Mouse (Mus musculus) heart, adult 2 months (tissue): ENCODE measurements around the gene Chtop. TPM values are rescaled to one million over a fixed set of nuclear protein-coding genes. Genes with fewer than 3 reads are reported as not detected.

Experiments used
- DNase-seq, 2 experiments: peaks; one replicate each; pipeline ENCODE4 v3.0.0; 2021
- H3K27ac ChIP-seq: fragments of 200-600 bp; 2 replicates; pipeline ENCODE4 v1.8.1; 2022
- H3K27me3 ChIP-seq: fragments of 200-500 bp; 2 replicates; pipeline ENCODE4 v1.6.1; 2012; ENCODE audit warnings: mild to moderate bottlenecking, low read length, inconsistent platforms, mixed read lengths; ENCODE audit not compliant: control insufficient read depth, insufficient read depth
- H3K36me3 ChIP-seq: fragments of 200-500 bp; 2 replicates; pipeline ENCODE4 v1.6.1; 2012; ENCODE audit warnings: low read length, inconsistent platforms; ENCODE audit not compliant: control insufficient read depth, insufficient read depth
- H3K4me1 ChIP-seq: fragments of 200-500 bp; 2 replicates; pipeline ENCODE4 v1.6.1; 2011; ENCODE audit warnings: low read length; ENCODE audit not compliant: control insufficient read depth, insufficient read depth
- H3K4me3 ChIP-seq: fragments of 200-600 bp; 2 replicates; pipeline ENCODE4 v1.8.1; 2022
- H3K79me2 ChIP-seq: fragments of 200-500 bp; replicated peaks from 2 replicates; pipeline ENCODE4 v1.6.1; 2012; ENCODE audit warnings: mild to moderate bottlenecking, inconsistent platforms, low read length, moderate library complexity, mixed read lengths; ENCODE audit not compliant: control insufficient read depth, insufficient read depth
- H3K9ac ChIP-seq: fragments of 200-500 bp; 2 replicates; pipeline ENCODE4 v1.6.1; 2012; ENCODE audit warnings: low read depth, mild to moderate bottlenecking, control low read depth, inconsistent platforms, low read length, mixed read lengths
- CTCF ChIP-seq: fragments of 200-600 bp; IDR thresholded peaks from 2 replicates; pipeline ENCODE4 v1.8.1; 2022; ENCODE audit warnings: antibody characterized with exemption, mild to moderate bottlenecking, moderate library complexity
- EP300 ChIP-seq: fragments of 200-500 bp; IDR thresholded peaks from 2 replicates; pipeline ENCODE4 v1.6.1; 2011; ENCODE audit warnings: low read depth, low read length, control low read depth; ENCODE audit not compliant: insufficient read depth
- POLR2A ChIP-seq: fragments of 200-500 bp; IDR thresholded peaks from 2 replicates; pipeline ENCODE4 v1.6.1; 2011; ENCODE audit warnings: mild to moderate bottlenecking, low read depth, low read length, control low read depth; ENCODE audit not compliant: insufficient read depth
- whole genome bisulfite sequencing: fragments of 180-500 bp; shearing (Covaris S2); methylation state at CpG from one replicate; pipeline ENCODE4 v1.1.7; 2018; 5-methylcytosine and 5-hydroxymethylcytosine counted together
- intact Hi-C: fragments of 180-260 bp; cut with DNase I; formaldehyde crosslinking; loops from one replicate; pipeline ENCODE4 v1.15.1; 2025
- polyA plus RNA-seq: library from polyadenylated mRNA; depleted of rRNA; stranded (reverse); fragments of >200 nt; gene quantifications from 2 replicates; pipeline ENCODE4 v1.2.3, GENCODE M21; 2012
- total RNA-seq, 2 experiments: library from RNA; stranded (reverse); gene quantifications; 2 replicates each; pipeline ENCODE4 v1.2.3; 2021

Gene Chtop
- total and polyA plus RNA-seq, 3 experiments: 30.4 to 93.0 (median 90.0) TPM

GRCm38 (mm10) chr3:90540904-90541303, 31.6 kb upstream of the Chtop start:
- peak overlapping the region; percentile 52 for H3K4me3 ChIP-seq
- peaks cover 3% of the 10 kb centered on the region; the same call in 1 of the 2 replicates for H3K79me2 ChIP-seq
- H3K27me3 ChIP-seq: no peaks in the 10 kb centered on the region
- peak; percentile 91 for TF ChIP-seq POLR2A
- peak; percentile 74 for TF ChIP-seq EP300
- TF ChIP-seq CTCF: no peak
- peak overlapping the region; percentile 96 for H3K27ac ChIP-seq
- intact Hi-C loops: loop anchor here (2.0 kb wide), 1 partner anchor 16 kb away; no protein-coding TSS in a partner anchor
- peak overlapping the region; percentile 79 for H3K9ac ChIP-seq
- H3K4me1 ChIP-seq: peaks cover 10% of the 10 kb centered on the region
- WGBS: 48% methylated on average over 4 of the region's 4 CpGs
- DNase-seq: peak; percentile 68 to 69
- H3K36me3 ChIP-seq: no peaks in the 10 kb centered on the region

- no peak for TF ChIP-seq EP300
- TF ChIP-seq POLR2A: no peak
- TF ChIP-seq CTCF: no peak
- Histone ChIP-seq H3K4me3 (peak overlapping the region; percentile 67), H3K27me3 (no peaks in the 10 kb centered on the region), H3K79me2 (peaks cover 3% of the 10 kb centered on the region; the same call in 1 of the 2 replicates), H3K27ac (peak overlapping the region; percentile 94), H3K4me1 (peaks cover 10% of the 10 kb centered on the region), H3K9ac (peak overlapping the region; percentile 69), H3K36me3 (no peaks in the 10 kb centered on the region)
- 63% methylated on average over 5 of the region's 5 CpGs for WGBS
- intact Hi-C loops: no loop called here
- DNase-seq: no peak
Measured at GRCm38 (mm10) chr3:90537905-90538296, 28.6 kb upstream of the Chtop start.

GRCm38 (mm10) chr3:90537141-90537904, 28.0 kb upstream of the Chtop start, which contains the start of gene S100a16:
Gene S100a16 (plus strand): TSS chr3:90537254.
- 38% methylated on average over 10 of the region's 10 CpGs for WGBS
- Histone ChIP-seq H3K4me3 (peak within 1 kb of the TSS; percentile 67), H3K79me2 (peaks cover 3% of the 10 kb centered on the region; the same call in 1 of the 2 replicates), H3K27ac (peak within 1 kb of the TSS; percentile 94), H3K36me3 (no peaks in the 10 kb centered on the region), H3K9ac (peak within 1 kb of the TSS; percentile 69), H3K27me3 (no peaks in the 10 kb centered on the region), H3K4me1 (peaks cover 10% of the 10 kb centered on the region)
- DNase-seq: peak; percentile 84 to 88
- TF ChIP-seq EP300 (0 out of 2 replicates have a peak, but pooled peaks have one; percentile 19), POLR2A (peak; percentile 84), CTCF (no peak)
- intact Hi-C loops: no loop called here

- no peak for DNase-seq
- no peaks in the 10 kb centered on the region for H3K27me3 ChIP-seq
- no peak overlapping the region for H3K9ac ChIP-seq
- no peak overlapping the region for H3K27ac ChIP-seq
- H3K36me3 ChIP-seq: no peaks in the 10 kb centered on the region
- WGBS: 44% methylated on average over 1 of the region's 1 CpGs
- intact Hi-C loops: no loop called here
- H3K4me3 ChIP-seq: no peak overlapping the region
- H3K79me2 ChIP-seq: peaks cover 3% of the 10 kb centered on the region; the same call in 1 of the 2 replicates
- H3K4me1 ChIP-seq: peaks cover 5% of the 10 kb centered on the region
- TF ChIP-seq POLR2A (no peak), CTCF (no peak), EP300 (no peak)
Measured at GRCm38 (mm10) chr3:90535446-90535845, 26.1 kb upstream of the Chtop start.

GRCm38 (mm10) chr3:90531713-90532112, 22.4 kb upstream of the Chtop start:
- 83% methylated on average over 5 of the region's 5 CpGs for whole genome bisulfite sequencing
- intact Hi-C loops: no loop called here
- DNase-seq: no peak
- TF ChIP-seq EP300 (no peak), CTCF (no peak), POLR2A (no peak)
- Histone ChIP-seq H3K4me3 (no peak overlapping the region), H3K36me3 (no peaks in the 10 kb centered on the region), H3K79me2 (no peaks in the 10 kb centered on the region), H3K27me3 (no peaks in the 10 kb centered on the region), H3K27ac (no peak overlapping the region), H3K9ac (no peak overlapping the region), H3K4me1 (peaks cover 1% of the 10 kb centered on the region; the same call in 1 of the 2 replicates)

- H3K9ac ChIP-seq: no peak overlapping the region
- TF ChIP-seq POLR2A: no peak
- no peak for TF ChIP-seq CTCF
- TF ChIP-seq EP300: no peak
- H3K4me1 ChIP-seq: no peaks in the 10 kb centered on the region; the same call in 1 of the 2 replicates
- no peak for DNase-seq
- no peaks in the 10 kb centered on the region for H3K36me3 ChIP-seq
- H3K27me3 ChIP-seq: no peaks in the 10 kb centered on the region
- H3K79me2 ChIP-seq: no peaks in the 10 kb centered on the region
- WGBS: 92% methylated on average over 7 of the region's 7 CpGs
- intact Hi-C loops: loop anchor here (2.0 kb wide), 1 partner anchor 57 kb away; no protein-coding TSS in a partner anchor
- no peak overlapping the region for H3K4me3 ChIP-seq
- no peak overlapping the region for H3K27ac ChIP-seq
Measured at GRCm38 (mm10) chr3:90527291-90527873, 18.1 kb upstream of the Chtop start.
